Mouse (Mus musculus): ENCODE measurements around the gene Abcb8.
A peak's percentile ranks its signal among the peaks of the same experiment; 100 is the strongest.

Abcb8 gene

DNA sequence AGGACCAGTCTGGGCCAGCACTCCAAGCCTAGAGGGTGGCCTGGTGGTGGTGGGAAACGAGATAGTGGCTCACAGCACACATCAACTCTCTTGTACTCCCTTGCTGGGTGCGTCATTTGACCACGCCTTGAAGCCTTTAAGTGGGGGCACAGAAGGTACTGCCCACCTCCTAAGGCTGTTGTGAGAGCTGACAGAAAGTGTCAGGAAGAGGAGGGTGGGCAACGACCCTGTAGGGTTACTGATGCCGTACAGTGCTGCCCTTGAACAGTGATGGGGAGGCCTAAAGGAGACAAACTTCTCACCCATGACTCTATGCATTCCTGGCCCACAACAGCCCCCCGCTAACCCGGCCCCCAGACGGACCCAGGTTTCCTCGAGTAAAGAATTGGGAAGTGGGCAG lies 27.0 kb upstream of the Abcb8 start:
- no peak for DNase-seq (ENCODE audit: low read depth, low spot score)

DNA sequence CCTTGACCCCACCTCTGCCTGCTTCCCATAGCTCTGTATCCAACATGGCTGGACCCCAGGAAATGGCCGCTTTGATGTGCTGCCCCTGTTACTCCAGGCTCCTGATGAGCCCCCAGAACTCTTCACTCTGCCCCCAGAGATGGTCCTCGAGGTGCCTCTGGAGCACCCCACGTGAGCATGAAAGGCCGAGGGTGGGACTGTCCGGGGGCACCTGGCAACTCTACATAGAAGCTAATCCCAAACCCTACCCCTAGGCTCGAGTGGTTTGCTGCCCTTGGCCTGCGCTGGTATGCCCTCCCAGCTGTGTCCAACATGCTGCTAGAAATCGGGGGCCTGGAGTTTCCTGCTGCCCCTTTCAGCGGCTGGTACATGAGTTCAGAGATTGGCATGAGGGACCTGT lies 23.7 kb upstream of the Abcb8 start:
- no peak for DNase-seq (ENCODE audit: low read depth, low spot score)

DNA sequence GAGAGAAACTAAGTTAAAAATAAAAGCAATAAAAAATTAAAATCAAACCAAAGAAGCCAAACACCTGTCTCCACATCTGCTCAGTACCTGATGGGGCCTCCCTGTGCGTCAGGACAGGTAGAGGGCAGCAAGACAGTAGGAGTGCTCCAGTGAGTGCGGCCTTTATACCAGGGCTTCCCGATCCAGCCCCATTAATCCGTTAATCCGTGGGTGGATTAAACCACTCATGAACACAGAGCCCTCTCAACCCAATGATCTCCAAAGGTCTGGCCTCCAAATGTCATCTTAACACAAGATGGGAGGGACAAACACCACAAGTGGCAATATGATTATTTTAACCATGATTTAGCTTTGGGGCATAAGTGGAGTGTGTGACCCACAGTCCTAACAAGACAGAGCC lies 19.7 kb upstream of the Abcb8 start:
- no peak for DNase-seq (ENCODE audit: low read depth, low spot score)

DNA sequence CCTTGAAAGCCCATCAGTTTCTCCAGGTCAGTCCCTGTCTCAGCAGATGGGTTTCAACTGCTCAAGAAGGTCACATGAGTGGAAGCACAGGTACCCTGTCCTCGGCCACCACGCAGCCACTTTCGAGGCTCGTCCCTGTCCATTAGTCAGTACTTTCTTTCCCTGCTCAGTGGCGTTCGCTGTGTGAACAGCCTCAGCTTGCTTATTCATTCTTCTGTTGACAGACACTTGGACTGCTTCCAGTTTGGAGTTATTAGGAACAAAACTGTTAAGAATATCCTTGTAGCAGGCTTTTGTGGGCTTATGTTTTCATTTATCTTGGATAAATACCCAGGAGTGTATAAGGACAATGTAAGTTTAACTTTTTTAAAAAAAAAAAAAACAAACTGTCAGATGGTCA lies 19.2 kb upstream of the Abcb8 start:
- DNase-seq (ENCODE audit: low read depth, low spot score): no peak

DNA sequence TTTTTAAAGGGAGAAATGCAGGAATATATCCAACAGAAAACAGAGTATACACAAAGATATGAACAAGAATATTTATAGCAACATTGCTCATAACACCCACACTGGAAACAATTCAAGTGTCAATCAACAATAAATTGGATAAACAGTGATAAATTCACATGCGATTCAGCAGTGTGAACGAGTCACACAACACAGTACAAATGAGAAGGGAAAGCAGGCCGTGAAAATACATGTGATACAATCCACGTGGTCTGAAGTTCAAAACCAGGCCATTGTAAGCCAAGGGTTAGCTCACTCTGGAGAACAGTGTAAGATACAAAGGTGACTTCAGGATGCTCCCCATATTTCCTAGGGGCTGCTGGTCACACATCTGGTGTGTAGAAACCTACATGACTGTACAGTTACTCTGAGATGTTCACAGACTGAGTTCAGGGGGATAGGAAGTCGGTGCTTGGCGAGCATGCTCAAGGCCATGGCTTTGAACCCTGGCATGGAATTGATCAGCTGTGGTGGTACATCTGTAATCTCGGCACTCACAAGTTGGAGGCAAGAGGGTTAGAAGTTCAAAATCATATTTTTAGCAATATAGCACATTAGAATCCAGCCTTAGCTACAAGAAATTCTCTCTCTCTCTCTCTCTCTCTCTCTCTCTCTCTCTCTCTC lies 18.7 kb upstream of the Abcb8 start:
- no peak for DNase-seq (ENCODE audit: low read depth, low spot score)

DNA sequence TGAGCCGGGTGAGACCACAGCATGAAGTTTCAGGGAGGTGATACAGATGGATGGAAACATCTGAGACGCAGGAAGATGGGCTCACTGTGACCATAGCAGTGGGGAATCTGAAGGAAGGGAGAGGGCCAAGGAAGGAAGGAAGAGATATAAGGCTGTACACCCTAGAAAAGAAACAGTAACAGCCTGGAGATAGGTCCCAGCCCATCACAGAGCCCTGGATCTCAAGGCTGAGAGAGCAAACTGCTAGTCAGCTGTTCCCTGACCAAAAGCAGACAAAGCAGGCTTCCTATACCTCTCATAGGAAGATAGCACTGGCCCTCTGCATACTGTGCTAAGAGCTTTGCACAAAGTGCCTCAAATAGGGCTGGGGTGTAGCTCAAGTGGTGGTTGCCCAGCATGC lies 14.8 kb upstream of the Abcb8 start:
- DNase-seq (ENCODE audit: low read depth, low spot score): no peak

DNA sequence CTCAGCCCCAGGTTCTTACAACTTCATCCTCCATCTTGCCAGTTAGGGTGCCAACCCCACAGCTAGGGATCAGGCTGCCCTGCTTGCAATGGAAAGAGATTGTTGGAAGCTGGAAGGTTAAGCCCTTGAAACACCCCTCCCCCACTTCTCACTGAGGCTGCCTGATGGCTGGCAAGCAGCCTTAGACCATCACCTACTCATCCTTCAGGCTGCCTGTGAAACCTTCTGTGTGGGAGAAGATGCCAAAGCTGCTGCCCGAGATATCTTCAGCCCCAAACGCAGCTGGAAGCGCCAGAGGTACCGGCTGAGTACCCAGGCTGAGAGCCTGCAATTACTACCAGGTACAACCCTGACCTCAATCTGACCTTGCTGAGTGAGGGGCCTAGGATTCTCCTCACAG lies 14.0 kb upstream of the Abcb8 start:
- no peak for DNase-seq (ENCODE audit: low read depth, low spot score)

DNA sequence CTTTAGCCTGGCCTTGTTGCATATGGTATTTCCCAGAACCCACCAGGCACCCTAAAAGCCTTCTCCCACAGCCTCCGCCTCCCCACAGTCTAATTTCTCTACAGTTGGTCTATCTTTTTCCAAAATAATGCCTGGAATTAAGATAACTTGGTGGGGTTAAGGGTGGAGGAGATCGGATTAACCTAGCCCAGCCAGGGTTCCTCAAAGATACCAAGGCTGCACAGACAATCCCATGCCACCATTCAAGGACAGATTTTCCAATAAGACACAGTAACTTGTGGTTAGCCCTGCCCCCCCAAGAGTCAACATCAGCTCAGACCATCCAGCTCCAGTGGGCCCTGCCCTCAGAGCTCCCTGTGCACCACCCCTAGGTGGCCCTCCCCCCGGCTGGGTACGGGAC lies 13.0 kb upstream of the Abcb8 start:
- DNase-seq (ENCODE audit: low read depth, low spot score): no peak

DNA sequence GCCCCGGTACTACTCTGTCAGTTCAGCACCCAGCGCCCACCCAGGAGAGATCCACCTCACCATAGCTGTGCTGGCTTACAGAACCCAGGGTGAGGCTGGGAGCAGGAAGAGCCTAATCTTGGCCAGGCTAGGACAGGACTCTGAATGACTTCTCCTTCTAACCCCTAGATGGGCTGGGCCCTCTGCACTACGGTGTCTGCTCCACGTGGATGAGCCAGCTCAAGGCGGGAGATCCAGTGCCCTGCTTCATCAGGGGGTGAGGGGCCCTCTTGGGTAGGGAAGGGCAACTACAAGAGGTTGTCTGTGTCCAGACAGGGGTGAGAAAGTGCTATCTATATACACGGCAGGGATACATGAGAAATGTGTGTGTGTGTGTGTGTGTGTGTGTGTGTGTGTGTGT lies 12.0 kb upstream of the Abcb8 start:
- DNase-seq (ENCODE audit: low read depth, low spot score): no peak

DNA sequence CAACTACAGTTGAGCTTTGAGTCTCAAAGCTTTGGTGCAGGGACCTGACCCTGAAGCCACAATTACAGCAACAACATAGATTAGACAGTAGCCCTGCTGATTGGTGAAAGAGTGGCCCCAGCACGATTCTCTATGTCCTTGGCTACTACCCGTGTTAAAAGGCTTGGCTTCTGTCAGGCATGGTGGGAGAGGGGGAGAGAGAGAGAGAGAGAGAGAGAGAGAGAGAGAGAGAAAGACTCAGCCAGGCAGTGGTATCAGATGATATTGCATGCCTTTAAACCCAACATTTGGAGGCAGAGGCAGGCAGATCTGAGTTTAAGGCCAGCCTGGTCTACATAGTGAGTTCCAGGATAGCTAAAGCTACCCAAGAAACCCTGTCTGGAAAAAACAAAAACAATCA lies 11.5 kb upstream of the Abcb8 start:
- DNase-seq (ENCODE audit: low read depth, low spot score): no peak

DNA sequence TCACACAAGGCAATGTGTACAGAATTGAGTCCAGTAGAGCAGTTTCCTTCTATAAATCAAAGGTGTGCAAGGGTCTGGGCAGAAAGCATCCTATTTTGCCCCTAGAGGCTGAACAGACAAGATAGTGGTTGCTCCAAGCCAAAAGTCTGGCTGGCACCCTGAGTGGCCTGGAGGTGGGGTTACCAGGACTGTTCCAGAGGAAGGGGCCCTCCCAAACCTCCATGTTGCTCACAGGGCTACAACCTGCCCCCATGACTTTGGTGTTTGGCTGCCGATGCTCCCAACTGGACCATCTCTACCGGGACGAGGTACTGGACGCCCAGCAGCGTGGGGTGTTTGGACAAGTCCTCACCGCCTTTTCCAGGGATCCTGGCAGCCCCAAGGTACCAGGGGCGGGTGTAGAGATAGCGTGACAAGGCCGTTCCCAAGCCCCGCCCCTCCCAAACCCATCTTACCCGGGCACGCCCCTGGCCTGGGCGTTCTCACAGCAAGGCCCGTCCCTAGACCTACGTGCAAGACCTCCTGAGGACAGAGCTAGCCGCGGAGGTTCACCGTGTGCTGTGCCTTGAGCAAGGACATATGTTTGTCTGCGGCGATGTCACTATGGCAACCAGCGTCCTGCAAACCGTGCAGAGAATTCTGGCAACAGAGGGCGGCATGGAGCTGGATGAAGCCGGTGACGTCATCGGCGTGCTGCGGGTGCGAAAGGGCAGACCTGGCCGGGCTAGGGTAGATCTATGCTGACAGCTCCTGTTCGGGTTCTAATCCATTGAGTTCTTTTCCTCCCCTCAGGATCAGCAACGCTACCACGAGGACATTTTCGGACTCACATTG lies 10.2 kb upstream of the Abcb8 start:
- peak; percentile 88 for DNase-seq (ENCODE audit: low read depth, low spot score)

DNA sequence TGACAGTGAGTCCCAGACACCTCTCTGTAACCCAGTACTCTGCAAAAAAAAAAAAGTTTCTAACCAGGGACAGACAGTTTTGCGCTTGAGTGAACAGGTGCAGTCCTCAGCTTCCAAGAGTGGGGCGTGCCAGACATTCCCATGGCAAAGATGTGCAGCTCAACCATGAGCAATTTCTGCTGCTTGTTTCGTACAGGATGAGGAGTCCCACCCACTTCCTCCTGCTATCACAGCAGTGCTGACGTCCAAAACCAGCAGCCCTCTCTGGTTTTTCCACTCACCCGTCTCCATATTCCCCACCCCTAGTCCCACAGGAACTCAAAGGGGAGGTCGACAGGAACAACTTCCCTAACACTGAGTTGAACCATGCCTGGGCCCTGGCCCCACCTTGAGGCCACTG lies 9.1 kb upstream of the Abcb8 start:
- no peak for DNase-seq (ENCODE audit: low read depth, low spot score)

DNA sequence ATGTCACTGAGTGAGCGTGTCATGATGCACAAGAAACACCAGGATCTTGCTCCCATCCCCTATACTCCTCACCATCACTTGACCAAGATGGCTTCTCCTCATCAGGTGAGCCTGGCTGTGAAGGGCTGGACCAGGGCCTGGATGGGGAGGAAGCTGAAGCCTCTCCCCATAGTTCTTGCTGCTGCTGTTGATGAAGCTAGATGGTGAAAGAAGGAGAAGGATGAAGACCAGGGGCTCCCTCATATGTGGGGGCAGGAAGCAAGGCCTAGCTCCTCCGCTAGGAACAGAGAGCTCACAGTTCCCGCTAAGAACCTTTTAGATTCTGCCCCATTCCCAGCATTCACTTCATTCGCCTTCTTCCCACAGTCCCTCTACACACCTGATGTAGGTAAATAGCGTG lies 8.1 kb upstream of the Abcb8 start:
- DNase-seq (ENCODE audit: low read depth, low spot score): no peak

DNA sequence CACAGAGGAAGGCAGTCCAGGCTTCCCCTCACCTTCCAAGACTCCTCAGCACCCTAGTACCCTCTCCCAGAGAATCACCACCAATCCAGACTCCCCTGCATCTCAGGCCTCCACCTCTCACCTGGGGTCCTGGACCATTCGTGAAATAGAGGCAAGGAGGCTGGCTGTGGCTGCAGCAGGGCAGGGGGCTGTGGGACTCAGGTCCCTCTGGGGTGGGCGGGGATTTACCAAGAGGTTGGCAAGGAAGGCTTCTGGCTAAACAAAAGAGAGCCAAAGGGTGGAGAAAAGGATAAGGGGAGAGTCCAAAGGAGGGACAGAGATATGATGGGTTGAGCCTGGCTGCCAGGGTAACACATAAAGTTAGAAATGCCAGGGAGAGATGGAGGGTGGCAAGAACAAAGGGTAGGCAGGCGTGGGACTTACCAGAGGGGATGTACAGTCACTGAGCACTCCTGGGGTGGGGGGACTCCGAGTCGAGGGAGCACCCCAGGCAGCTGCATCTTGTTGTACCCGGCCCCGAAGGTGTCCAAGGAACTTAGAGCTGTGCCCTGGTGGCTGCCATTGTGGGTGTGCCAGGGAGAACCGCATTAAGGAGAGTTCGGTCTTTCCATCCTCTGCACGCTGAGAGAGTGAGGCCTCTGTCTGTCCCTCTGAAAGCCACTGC lies 7.4 kb upstream of the Abcb8 start:
- no peak for DNase-seq (ENCODE audit: low read depth, low spot score)

DNA sequence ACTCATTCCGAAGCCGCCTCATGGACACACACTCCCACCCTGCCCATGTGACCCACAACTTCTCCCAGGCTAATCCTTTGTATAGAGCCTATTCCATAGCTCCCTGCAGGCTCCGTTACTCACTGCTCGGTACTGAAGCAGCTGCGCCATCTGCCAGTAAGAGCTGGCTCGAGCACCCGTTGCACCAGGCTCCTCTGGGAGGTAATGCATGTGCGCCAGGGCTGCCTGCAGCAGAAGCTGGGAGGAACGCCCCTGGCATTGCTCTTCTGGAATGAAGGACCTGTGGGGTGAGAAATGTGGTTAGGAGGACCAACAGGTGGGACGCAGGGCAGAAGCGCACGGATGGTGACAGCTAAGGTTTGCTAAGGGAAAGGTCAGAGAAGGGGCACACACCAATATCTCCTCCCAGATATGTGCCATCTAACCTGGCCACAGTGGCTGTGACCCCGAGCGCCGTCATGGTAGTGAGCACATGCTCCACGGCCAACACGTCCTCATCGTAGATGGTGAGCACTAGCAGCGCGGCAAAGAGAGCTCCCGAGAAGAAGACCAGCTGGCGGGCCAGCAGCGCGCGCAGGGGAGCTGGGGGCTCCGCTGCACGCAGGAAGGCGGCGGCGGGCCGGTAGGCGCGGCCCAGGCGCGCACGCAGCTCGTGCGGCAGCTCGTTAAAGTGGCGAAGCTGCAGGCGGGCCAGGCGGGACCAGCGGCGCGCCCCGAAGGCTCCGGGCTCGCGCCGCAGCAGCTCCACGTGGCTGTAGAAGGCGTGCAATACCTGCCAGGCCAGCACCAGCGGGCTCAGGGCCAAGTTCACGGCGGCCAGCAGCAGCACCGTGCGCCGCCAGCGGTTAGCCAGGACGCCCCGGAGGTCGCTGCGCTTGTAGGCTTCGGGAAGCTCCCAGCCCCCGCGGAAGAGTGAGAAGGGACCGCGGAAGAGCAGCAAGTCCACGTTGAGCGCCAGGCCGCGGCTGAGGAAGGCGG lies 5.9 kb upstream of the Abcb8 start:
- DNase-seq (ENCODE audit: low read depth, low spot score): peak; percentile 35

DNA sequence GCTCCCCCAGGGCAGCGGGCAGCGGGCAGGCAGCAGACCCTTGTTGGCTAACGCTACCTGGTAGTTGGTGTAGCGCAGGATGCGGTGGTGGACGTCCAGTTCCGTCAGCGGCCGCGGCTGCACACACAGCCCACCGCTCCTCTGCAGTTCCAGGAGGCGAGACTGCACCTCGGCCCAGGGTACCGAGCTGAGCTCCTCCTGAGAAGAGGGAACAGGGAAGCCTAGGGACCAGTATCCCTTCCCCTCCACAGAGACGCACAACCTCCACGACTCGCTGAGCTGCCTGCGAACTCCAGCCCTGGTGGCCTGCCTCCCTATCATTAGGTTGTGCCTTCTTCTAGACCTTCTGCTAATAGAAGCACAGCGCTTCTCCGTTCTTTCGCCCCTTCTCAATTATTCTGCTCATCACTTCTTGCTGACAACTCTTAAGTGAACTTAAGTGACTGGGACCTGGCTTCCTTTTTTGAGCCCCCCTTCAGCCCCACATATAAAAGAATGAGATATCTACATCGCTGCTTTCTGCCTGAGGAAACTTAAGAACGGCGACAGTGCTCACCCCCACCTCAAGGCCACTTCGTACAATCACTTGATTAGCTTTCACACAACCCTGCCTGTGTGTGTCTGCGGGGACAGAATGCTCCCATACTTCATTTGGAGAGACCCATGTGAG lies 5.1 kb upstream of the Abcb8 start:
- DNase-seq (ENCODE audit: low read depth, low spot score): no peak

DNA sequence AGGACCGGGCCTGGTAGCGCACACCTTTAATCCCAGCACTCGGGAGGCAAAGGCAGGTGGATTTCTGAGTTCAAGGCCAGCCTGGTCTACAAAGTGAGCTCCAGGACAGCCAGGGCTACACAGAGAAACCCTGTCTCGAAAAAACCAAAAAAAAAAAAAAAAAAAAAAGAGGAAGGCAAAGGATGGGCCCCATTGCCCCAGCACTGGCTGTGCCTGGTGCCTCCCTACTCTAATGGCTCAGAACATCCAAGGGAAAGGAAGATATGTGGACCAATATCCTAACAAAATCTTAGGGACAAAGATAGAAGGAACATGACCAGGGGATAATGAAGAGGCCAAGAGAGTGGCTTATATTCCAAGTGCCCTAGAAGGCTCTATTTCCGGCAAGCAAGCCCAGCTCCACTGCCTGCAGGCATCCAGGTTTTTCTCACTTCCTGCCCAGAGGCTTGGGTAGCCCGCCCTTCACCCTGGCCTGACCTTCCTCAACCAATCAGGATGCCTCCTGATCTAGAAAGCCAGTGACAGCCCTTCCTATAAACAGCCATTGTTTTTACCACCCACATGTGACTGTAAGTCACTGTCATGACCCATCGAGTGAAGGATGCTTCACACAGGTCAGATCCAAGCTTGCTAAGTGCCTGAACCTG lies 4.3 kb upstream of the Abcb8 start:
- no peak for DNase-seq (ENCODE audit: low read depth, low spot score)

DNA sequence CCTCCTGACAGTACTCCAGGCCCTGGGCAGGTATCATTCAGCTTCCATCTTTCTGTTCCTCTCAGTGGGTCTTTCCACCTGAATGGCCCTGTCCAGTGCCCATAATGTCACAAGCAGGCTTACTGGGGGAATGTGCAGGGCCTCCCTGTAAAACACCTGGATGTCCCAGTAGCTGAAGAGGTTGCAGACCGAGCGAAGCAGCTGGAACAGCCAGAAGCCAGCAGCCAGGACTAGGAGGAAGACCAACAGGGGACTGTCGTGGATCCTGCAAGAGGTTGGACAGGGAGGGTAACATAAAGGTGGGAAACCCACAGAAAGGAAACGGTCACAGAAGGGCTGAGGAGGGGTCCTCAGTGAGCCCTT lies 3.8 kb upstream of the Abcb8 start:
- DNase-seq (ENCODE audit: low read depth, low spot score): no peak

DNA sequence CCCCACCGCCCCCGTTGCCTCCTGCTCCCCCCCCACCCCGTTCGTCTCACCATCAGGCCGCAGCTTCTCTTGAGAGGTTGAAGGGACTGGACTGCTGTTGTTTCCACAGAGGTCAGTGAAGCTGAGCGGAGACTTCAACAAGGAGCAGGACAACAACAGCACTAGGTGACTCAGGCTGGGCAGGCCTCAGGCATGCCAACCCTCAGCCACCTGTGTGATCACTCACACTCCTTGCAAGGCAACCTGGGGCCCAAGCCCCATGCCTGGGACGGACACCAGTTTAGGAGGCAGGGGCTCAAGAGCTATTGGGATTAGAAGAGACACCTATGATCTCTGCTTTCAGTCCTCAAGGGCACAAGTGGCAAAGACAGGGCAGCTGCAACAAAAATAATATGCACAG lies 1.6 kb upstream of the Abcb8 start, which contains the start of gene Atg9b:
TSS of gene Atg9b (minus strand) at position 280 of the 400 bp plus-strand sequence.
- DNase-seq (ENCODE audit: low read depth, low spot score): no peak

DNA sequence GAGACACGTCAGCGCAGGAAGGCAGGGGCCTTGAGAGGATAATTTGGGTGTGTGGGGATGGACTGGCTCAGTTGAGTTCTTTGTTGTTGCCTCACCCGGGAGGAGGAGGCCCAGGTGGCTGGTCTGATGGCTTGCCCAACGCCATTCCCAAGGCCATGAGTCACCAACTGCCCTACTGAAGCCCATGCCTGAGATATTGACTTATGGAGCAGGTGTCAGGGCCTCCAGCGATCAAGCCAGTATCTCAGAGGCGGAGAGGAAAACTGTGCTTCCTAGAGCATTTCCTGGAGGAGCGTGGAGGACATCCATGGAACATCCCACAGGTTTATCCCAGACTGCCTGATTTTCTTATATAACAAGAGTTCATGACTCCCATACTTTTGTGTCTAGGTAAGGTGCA lies 739 bp upstream of the Abcb8 start:
- DNase-seq (ENCODE audit: low read depth, low spot score): no peak

All from embryo, embryonic 11.5 days (tissue).